Mouse (Mus musculus) MEL (cell line): ENCODE data around the gene Cdkn1a. TPM values are rescaled to one million over a fixed set of nuclear protein-coding genes. Genes with fewer than 3 reads are reported as not detected.

Experiments
- DNase-seq: peaks from one replicate; pipeline ENCODE4 v3.0.0; 2011; ENCODE audit warnings: low read depth, low spot score
- H3K27ac ChIP-seq: 2 replicates; pipeline ENCODE4 v1.5.1; 2012; ENCODE audit warnings: low read depth, mild to moderate bottlenecking, control low read depth, low read length, moderate library complexity; ENCODE audit not compliant: control insufficient read depth
- H3K27me3 ChIP-seq, 2 experiments: fragments of 150-350 bp in 1 of 2; sonication (generic) in 1 of 2; 2 replicates each; pipeline ENCODE4 v1.6.1; 2012; ENCODE audit warnings: low read length in 2 of 2, mild to moderate bottlenecking in 2 of 2, improper control_type of control experiment in 1 of 2, moderate library complexity in 1 of 2; ENCODE audit not compliant: insufficient read depth in 2 of 2, control insufficient read depth in 1 of 2
- H3K36me3 ChIP-seq, 2 experiments: 2 replicates each; pipeline ENCODE4 v1.6.1; 2012 to 2014; ENCODE audit warnings: low read length in 2 of 2, improper control_type of control experiment in 1 of 2, inconsistent platforms in 1 of 2, mild to moderate bottlenecking in 1 of 2; ENCODE audit not compliant: insufficient read depth in 2 of 2, control insufficient read depth in 1 of 2
- H3K4me1 ChIP-seq, 2 experiments: fragments of 150-350 bp in 1 of 2; sonication (generic) in 1 of 2; 2 replicates each; pipeline ENCODE4 v1.6.1; 2012; ENCODE audit warnings: low read length in 2 of 2, improper control_type of control experiment in 1 of 2, mild to moderate bottlenecking in 1 of 2; ENCODE audit not compliant: insufficient read depth in 2 of 2, control insufficient read depth in 1 of 2
- H3K4me3 ChIP-seq, 2 experiments: fragments of 150-350 bp in 1 of 2; sonication (generic) in 1 of 2; 2 replicates each; pipeline ENCODE4 v1.5.1; 2012; ENCODE audit warnings: low read depth in 2 of 2, low read length in 2 of 2, mild to moderate bottlenecking in 2 of 2, moderate library complexity in 2 of 2, control low read depth in 1 of 2, improper control_type of control experiment in 1 of 2; ENCODE audit not compliant: control insufficient read depth in 1 of 2, insufficient read depth in 1 of 2
- H3K79me2 ChIP-seq: 2 replicates; pipeline ENCODE4 v1.6.1; 2012; ENCODE audit warnings: mild to moderate bottlenecking, low read length, moderate library complexity; ENCODE audit not compliant: control insufficient read depth, poor library complexity, insufficient read depth
- H3K9ac ChIP-seq: 2 replicates; pipeline ENCODE4 v1.6.1; 2012; ENCODE audit warnings: low read depth, mild to moderate bottlenecking, control low read depth, low read length, moderate library complexity; ENCODE audit not compliant: control insufficient read depth, poor library complexity, severe bottlenecking
- H3K9me3 ChIP-seq: fragments of 150-350 bp; sonication (generic); replicated peaks from 2 replicates; pipeline ENCODE4 v1.6.1; 2012; ENCODE audit warnings: mild to moderate bottlenecking, low read length, improper control_type of control experiment, moderate library complexity; ENCODE audit not compliant: insufficient read depth
- BHLHE40 ChIP-seq: IDR thresholded peaks from 2 replicates; pipeline ENCODE4 v1.6.1; 2012; ENCODE audit warnings: low read depth, mild to moderate bottlenecking, inconsistent platforms, low read length, improper control_type of control experiment, borderline replicate concordance
- CHD1 ChIP-seq: IDR thresholded peaks from 2 replicates; pipeline ENCODE4 v1.6.1; 2012; ENCODE audit warnings: low read depth, mild to moderate bottlenecking, inconsistent platforms, low read length, improper control_type of control experiment
- ELF1 ChIP-seq: IDR thresholded peaks from 2 replicates; pipeline ENCODE4 v1.6.1; 2014; ENCODE audit warnings: low read depth, mild to moderate bottlenecking, inconsistent platforms, low read length, improper control_type of control experiment, moderate library complexity
- EP300 ChIP-seq, 2 experiments: IDR thresholded peaks; 2 replicates each; pipeline ENCODE4 v1.6.1; 2011; ENCODE audit warnings: improper control_type of control experiment in 2 of 2, low read length in 2 of 2, low read depth in 1 of 2, mild to moderate bottlenecking in 1 of 2
- JUND ChIP-seq: IDR thresholded peaks from 2 replicates; pipeline ENCODE4 v1.6.1; 2011; ENCODE audit warnings: low read depth, mild to moderate bottlenecking, improper control_type of control experiment, low read length
- MAFK ChIP-seq: IDR thresholded peaks from 2 replicates; pipeline ENCODE4 v1.6.1; 2011; ENCODE audit warnings: low read depth, mild to moderate bottlenecking, low read length, improper control_type of control experiment, borderline replicate concordance
- MAX ChIP-seq: IDR thresholded peaks from 2 replicates; pipeline ENCODE4 v1.6.1; 2011; ENCODE audit warnings: low read length, improper control_type of control experiment
- NRF1 ChIP-seq: IDR thresholded peaks from 2 replicates; pipeline ENCODE4 v1.6.1; 2014; ENCODE audit warnings: low read depth, mild to moderate bottlenecking, inconsistent platforms, low read length, improper control_type of control experiment, moderate library complexity; ENCODE audit not compliant: poor library complexity, insufficient read depth, severe bottlenecking
- POLR2A ChIP-seq, 2 experiments: IDR thresholded peaks; 2 replicates each; pipeline ENCODE4 v1.6.1; 2011 to 2012; ENCODE audit warnings: low read length in 2 of 2, mild to moderate bottlenecking in 2 of 2, control low read depth in 1 of 2, improper control_type of control experiment in 1 of 2, low read depth in 1 of 2, moderate library complexity in 1 of 2; ENCODE audit not compliant: control insufficient read depth in 1 of 2, insufficient read depth in 1 of 2, poor library complexity in 1 of 2
- POLR2AphosphoS5 ChIP-seq: IDR thresholded peaks from 2 replicates; pipeline ENCODE4 v1.6.1; 2012; ENCODE audit warnings: low read depth, borderline replicate concordance, mild to moderate bottlenecking, inconsistent platforms, low read length, moderate library complexity, mixed read lengths
- RAD21 ChIP-seq: IDR thresholded peaks from 2 replicates; pipeline ENCODE4 v1.6.1; 2011; ENCODE audit warnings: mild to moderate bottlenecking, low read depth, low read length, improper control_type of control experiment
- RCOR1 ChIP-seq: IDR thresholded peaks from 2 replicates; pipeline ENCODE4 v1.6.1; 2012; ENCODE audit warnings: low read depth, mild to moderate bottlenecking, inconsistent platforms, low read length, improper control_type of control experiment
- SIN3A ChIP-seq: IDR thresholded peaks from 2 replicates; pipeline ENCODE4 v1.6.1; 2012; ENCODE audit warnings: low read length, improper control_type of control experiment, inconsistent platforms
- TBP ChIP-seq: IDR thresholded peaks from 2 replicates; pipeline ENCODE4 v1.8.0; 2011; ENCODE audit warnings: low read depth, low read length, improper control_type of control experiment
- USF2 ChIP-seq, 2 experiments: IDR thresholded peaks; 2 replicates each; pipeline ENCODE4 v1.6.1; 2011 to 2012; ENCODE audit warnings: improper control_type of control experiment in 2 of 2, low read length in 2 of 2, borderline replicate concordance in 1 of 2, inconsistent platforms in 1 of 2, low read depth in 1 of 2, mild to moderate bottlenecking in 1 of 2; ENCODE audit not compliant: insufficient read depth in 1 of 2
- ZNF384 ChIP-seq: IDR thresholded peaks from 2 replicates; pipeline ENCODE4 v1.6.1; 2012; ENCODE audit warnings: low read depth, mild to moderate bottlenecking, inconsistent platforms, low read length, improper control_type of control experiment
- polyA plus RNA-seq, 2 experiments: library from polyadenylated mRNA; stranded (reverse) in 1 of 2; unstranded in 1 of 2; fragments of >175 nt in 1 of 2; fragments of >200 nt in 1 of 2; gene quantifications; 2 replicates each; pipeline versions ENCODE4 v1.2.1 to v1.2.4; 2012; ENCODE audit warnings: low replicate concordance in 2 of 2, low read depth in 1 of 2; ENCODE audit not compliant: insufficient read length in 2 of 2, insufficient read depth in 1 of 2, missing spikeins in 1 of 2
- total RNA-seq: library from RNA; depleted of rRNA; stranded (reverse); fragments of 300-350 nt; gene quantifications from 2 replicates; pipeline ENCODE4 v1.2.3, GENCODE M21; 2012

The Cdkn1a gene
- total and polyA plus RNA-seq, 3 experiments = 2.0 to 21.0 TPM; not detected in 1

DNA sequence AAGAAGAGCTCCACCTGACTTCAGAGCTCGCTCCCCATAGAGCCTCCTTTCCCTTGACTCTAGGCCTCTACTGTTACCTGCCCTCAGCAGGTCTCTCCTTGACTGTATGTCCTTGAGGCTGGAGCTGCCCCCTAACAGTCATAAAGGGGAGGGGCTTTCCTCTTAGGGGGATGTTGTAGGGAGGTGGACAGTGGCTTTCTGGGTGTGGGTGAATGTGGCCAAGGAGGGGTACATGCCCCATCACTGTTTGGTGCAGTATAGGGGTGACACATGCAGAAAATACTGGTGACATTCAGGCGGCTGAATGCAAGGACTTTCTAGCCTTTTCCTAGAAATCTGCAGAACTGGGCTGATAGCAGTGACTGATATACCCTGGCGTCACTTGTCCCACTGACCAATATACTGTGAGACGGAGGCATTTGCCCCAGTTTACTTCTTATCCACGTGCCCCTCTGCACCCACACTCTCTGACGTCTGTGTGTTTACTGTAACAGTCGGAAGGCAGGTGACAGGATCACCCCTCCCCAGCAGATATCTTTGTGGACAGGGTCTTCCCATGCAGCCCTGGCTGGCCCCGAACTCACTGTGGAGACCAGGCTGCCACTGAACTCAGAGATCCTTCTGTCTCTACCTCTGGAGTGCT lies 26.4 kb downstream of the Cdkn1a start:
- no peak overlapping the region for H3K27ac ChIP-seq

DNA sequence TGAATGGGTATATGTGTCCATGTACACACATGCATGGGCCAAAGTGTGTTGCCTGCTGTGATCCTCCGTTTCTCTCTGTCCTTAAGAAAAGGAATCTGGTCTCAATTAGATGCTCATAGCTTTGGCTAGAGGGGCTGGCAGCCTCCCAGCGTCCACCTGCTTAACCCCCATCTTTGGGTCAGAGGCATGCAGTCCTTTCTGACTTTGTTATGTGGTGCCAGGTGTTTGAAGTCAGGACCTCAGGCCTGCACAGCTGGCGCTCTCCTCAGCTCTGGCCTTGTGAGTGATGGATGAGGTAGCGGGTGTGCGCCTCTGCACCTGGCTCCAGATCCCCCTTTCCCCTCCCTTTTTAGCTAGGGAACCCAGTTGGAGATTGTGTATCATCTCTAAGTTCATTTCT lies 27.3 kb downstream of the Cdkn1a start:
- H3K27me3 ChIP-seq = no peaks in the 10 kb centered on the region
- no peak for TF ChIP-seq JUND
- no peak for TF ChIP-seq RAD21
- no peak for TF ChIP-seq POLR2AphosphoS5
- no peak for TF ChIP-seq EP300 (IDR thresholded peaks at IDR 0.05; ENCODE audit: low read depth in 1 of 2, low read length in 2 of 2)
- TF ChIP-seq MAX = no peak
- no peak for TF ChIP-seq RCOR1
- no peak for TF ChIP-seq ZNF384
- no peak for TF ChIP-seq ELF1
- H3K4me1 ChIP-seq = peaks cover 2 to 11% of the 10 kb centered on the region in 2 experiments; a peak in 3 of 4 replicates
- no peak for DNase-seq
- H3K9ac ChIP-seq = no peak overlapping the region
- H3K27ac ChIP-seq = no peak overlapping the region
- no peak overlapping the region for H3K4me3 ChIP-seq
- H3K36me3 ChIP-seq = no peaks in the 10 kb centered on the region
- no peaks in the 10 kb centered on the region; the same call in 1 of the 2 replicates for H3K79me2 ChIP-seq
- no peaks in the 10 kb centered on the region for H3K9me3 ChIP-seq

More for the DNA sequence above, 26.4 kb downstream of the Cdkn1a start:
- Histone ChIP-seq H3K27me3 (no peaks in the 10 kb centered on the region), H3K79me2 (no peaks in the 10 kb centered on the region; the same call in 1 of the 2 replicates), H3K9ac (no peak overlapping the region), H3K4me1 (peaks cover 2 to 10% of the 10 kb centered on the region in 2 experiments; a peak in 3 of 4 replicates), H3K9me3 (no peaks in the 10 kb centered on the region), H3K4me3 (no peak overlapping the region), H3K36me3 (peaks cover 0 to 2% of the 10 kb centered on the region in 2 experiments; a peak in 2 of 4 replicates)
- DNase-seq = no peak
- no peak for TF ChIP-seq CHD1

DNA sequence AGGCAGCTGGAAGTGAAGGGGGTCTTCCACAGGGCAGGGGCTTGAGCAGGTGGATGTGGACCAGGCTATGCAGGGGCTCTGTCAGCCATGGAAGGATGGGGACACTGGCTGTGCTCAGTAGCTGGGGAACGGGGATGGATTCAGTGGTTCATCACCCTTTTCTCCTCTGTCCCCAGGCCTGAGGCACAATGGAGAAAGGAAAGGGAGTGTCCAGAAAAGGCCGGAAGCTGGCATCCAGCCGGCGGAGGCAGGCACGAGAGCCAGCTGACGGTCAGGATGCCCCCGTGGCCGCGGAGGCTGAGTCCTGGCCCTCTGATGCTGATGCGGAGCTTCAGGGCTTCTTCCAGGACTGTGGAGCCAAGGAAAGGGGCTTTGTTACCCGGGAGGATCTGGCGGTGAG lies 29.9 kb downstream of the Cdkn1a start:
- DNase-seq = no peak
- TF ChIP-seq USF2 (IDR thresholded peaks at IDR 0.05; ENCODE audit: borderline replicate concordance in 1 of 2, insufficient read depth in 1 of 2, low read depth in 1 of 2, low read length in 2 of 2) = no peak
- TF ChIP-seq MAFK = no peak
- TF ChIP-seq POLR2A (IDR thresholded peaks at IDR 0.05; ENCODE audit: control insufficient read depth in 1 of 2, insufficient read depth in 1 of 2, low read depth in 1 of 2, low read length in 2 of 2, poor library complexity in 1 of 2) = no peak
- TF ChIP-seq MAX = no peak
- no peak for TF ChIP-seq BHLHE40
- TF ChIP-seq SIN3A = no peak
- no peak for TF ChIP-seq NRF1
- no peak for TF ChIP-seq TBP
- no peak overlapping the region for H3K4me3 ChIP-seq
- H3K4me1 ChIP-seq = 0 out of 4 replicates have a peak, but pooled peaks cover 0 to 3% of the 10 kb centered on the region in 2 experiments
- no peak overlapping the region for H3K9ac ChIP-seq
- H3K36me3 ChIP-seq = no peaks in the 10 kb centered on the region
- no peaks in the 10 kb centered on the region for H3K9me3 ChIP-seq
- H3K79me2 ChIP-seq = no peaks in the 10 kb centered on the region
- no peak overlapping the region for H3K27ac ChIP-seq
- H3K27me3 ChIP-seq = no peaks in the 10 kb centered on the region
